Mouse (Mus musculus) hindlimb bud, embryonic 11.5 days (tissue): ENCODE data around the gene Pemt.
A peak's percentile ranks its signal among the peaks of the same experiment; 100 is the strongest.

Source experiments
- DNase-seq: peaks from one replicate; pipeline ENCODE4 v3.0.0-alpha.2; 2012; ENCODE audit warnings: low read depth, low spot score; ENCODE audit errors: extremely low spot score

The Pemt gene

DNA sequence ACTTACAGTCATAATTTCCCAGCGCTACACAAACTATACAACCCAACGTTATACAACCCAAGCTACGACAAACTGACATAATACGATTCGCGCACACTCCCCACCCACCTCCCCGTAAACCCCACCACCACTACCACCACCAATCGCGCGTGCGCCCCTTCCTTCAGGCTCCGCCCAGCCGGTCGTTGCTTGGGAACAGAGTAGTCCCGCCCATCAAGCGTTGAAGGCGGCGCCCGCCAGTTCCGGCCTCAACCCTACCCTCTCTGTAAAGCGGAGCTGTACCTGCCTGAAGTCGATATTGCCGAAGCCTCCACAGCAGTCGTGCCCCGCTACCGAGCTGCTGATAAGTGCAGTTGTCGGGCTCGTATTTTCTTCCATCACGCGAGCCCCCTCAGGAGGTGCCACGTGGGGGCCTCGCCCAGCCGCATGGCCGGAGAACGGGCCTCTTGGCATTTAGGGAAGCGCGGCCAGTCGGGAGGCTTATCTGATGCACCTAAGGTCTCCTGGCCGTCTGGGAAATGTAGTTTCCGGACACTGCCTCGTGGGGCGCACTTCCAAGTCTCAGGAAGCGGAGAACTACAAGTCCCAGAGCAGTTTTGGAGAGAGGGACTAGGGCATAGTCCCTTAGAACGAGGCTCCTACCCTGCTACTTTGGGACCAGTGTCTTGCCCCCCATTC, at the start of gene Pemt:
Gene Pemt, minus strand, starts transcription at position 432 of the 678 bp plus-strand sequence.
- peak; percentile 93 for DNase-seq

- DNase-seq = no peak
These were observed 48.9 kb upstream of the Pemt start for GRCm38 (mm10) chr11:60094909-60095810.

DNA sequence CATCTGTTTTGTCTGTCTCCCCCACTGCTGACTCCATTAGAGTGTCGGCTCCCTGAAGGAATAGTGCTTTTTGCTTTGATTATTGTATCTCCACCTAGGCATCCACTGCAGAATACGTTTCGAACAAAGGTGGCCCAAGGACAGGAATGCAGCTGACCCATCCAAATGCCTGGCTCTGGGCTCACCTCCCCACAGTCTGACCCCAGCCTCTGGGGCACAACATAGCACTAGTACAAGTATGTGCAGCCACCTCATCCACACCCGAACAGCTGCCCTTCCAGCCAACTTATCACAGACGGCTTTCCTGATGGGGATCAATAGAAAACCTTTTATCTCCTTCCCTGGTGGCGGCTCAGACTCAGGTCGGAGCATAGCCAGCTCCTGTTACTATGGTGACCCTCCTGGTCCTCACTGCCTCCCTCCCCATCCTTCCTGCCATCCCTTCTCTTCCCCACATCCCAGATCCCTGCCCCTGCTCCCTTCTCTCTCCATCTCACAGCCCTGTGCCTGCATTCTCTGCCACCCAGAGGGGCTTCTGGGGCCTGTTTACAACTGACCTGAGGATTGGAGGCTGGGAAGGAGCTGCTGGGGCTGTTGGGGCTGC, 47.8 kb upstream of the Pemt start:
- no peak for DNase-seq

GRCm38 (mm10) chr11:60093227-60093626, 46.9 kb upstream of the Pemt start:
- DNase-seq = no peak

GRCm38 (mm10) chr11:60091422-60091761, 45.1 kb upstream of the Pemt start:
- no peak for DNase-seq

- DNase-seq = no peak
These were observed 44.6 kb upstream of the Pemt start for GRCm38 (mm10) chr11:60090696-60091421.

DNA sequence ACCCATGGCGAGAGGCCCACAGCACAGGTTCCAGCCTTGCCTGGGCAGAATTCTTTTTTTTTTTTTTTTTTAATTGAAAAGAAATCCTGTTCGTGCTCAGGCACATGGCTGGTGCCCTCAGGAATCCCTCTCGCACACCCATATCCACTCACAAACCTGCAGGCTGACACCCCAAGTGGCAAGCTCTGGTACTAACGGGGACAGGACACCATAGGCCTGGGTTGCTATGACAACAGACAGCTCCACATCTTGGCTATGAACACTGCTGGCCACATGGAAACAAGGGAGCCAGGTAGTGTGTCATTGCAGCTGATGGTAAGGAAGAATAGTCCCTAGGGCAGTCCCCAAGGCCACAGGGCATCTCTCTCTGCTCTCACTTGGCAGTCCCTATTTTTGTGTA, 42.7 kb upstream of the Pemt start:
- DNase-seq = no peak

GRCm38 (mm10) chr11:60086676-60087075, 40.4 kb upstream of the Pemt start:
- no peak for DNase-seq

DNA sequence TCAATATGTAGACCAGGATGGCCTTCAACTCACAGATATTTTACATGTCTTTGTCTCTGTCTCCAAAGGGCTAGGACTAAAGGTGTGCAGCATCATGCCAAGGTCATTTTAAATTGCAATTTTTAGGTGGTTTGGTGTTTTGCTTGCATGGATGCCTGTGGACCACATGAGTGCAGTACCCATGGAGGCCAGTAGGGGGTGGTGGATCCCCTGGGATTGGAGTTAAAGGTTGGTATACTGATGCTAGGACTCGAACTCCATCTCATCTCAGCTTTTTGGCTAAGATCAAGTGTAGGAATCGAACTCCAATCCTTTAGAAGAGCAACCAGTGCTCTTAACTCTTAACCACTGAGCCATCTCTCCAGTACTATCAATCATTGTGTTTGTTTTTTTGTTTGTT, 38.3 kb upstream of the Pemt start:
- DNase-seq = no peak

DNA sequence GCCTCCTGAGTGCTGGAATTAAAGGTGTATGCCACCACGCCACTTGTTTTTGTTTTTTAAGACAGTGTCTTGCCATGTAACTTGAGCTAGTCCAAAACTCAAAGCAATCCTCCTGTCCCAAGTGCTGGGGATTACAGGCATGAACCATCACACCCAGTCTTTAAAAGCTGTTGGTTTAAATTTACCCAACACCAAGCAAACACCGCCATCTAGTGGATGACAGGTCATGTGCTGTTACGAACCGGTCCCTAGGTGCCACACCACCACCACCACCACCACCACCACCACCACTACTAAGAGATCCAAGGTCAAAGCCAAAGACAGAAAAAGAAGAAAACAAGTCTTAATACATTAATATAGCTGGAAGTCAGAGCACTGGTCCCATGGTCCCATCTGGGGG, 30.5 kb upstream of the Pemt start:
- DNase-seq = peak; percentile 53

DNA sequence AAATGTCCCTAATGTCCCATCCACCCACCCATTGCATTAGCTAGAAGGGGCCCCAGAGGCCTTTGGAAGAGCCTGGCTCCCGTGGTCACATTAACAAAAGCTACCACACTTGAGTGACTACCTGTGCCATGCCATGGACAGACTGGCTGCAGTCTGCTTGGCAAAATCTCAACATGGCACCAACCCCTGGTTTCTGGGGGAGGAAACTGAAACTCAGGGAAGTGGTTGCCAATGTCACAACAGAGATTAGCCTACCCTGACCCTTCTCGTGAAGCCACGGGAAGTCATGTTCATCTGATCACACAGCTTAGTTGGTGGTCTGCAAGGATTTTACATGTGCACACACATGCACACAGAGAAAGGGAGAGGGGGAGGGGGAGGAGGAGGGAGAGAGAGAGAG, 29.9 kb upstream of the Pemt start:
- DNase-seq = no peak

DNA sequence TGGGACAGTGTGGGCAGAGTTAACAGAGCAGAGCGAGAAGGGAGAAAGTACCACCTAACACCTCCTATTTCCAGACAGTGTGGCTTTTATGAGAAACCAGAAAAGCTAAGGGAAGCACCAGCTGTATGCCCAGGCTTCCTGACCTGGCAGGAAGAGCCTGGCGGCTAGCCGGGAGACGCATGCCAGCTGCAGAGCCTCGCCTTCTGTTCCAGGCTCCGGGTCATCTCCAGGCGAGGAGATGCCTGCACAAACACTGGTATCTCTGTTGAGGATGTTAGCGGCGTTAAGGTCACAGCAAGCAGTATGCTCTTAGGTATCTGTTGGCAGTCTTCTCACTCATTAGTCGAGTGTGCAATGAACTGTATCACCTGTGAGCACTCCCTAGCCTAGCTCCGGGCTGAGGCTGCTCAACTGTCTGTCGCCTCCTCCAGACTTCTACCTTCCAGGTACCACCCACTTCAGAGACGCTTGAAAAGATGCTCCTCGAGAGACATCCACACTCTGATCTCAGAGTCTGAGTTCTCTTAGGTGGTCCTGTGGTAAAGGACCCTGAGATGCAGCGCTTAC, 27.7 kb upstream of the Pemt start:
- DNase-seq = no peak

GRCm38 (mm10) chr11:60073121-60073520, 26.8 kb upstream of the Pemt start:
- no peak for DNase-seq

DNA sequence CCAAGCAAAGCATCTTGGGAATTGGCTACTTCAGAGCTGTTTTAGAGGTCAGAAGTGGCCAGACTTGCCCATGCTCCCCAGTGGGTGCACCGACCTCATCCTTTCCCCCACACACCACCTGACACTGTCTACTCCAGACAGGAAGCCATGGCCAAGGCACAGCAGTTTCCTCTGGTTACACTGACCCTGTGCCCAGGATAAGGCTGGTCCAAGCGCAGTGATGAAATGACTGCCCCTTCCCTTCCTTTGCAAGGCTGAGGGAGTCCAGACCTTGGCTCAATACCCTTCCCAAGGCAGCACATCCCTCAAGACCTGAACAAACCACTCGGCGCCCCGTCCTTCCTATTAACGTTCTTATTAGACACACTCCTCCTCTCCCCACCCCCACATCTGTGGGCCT, 24.9 kb upstream of the Pemt start:
- no peak for DNase-seq

- DNase-seq = no peak
These were observed 24.3 kb upstream of the Pemt start for GRCm38 (mm10) chr11:60070599-60070998.

DNA sequence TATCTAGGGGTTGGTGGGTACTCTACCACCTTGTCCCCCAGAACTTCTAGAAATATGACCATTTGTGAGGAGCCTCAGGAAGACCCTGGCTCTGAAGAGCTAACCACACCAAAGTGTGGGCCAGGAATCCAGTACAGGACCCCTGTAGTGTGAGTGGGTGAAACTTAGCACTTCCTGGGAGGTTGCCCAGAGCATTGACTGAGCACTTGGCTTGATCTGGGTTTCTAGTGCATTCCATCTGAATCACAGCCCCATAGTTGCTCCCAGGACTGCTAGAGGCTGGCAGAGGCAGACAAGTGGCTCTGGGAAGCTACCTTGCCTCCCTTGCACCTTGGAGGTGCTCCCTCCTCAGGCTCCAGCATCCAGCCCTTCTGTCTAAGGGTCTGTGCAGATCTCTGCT, 22.3 kb upstream of the Pemt start:
- no peak for DNase-seq

GRCm38 (mm10) chr11:60067646-60068045, 21.4 kb upstream of the Pemt start:
- no peak for DNase-seq

- DNase-seq = no peak
These were observed 19.0 kb upstream of the Pemt start for GRCm38 (mm10) chr11:60065267-60065666.

DNA sequence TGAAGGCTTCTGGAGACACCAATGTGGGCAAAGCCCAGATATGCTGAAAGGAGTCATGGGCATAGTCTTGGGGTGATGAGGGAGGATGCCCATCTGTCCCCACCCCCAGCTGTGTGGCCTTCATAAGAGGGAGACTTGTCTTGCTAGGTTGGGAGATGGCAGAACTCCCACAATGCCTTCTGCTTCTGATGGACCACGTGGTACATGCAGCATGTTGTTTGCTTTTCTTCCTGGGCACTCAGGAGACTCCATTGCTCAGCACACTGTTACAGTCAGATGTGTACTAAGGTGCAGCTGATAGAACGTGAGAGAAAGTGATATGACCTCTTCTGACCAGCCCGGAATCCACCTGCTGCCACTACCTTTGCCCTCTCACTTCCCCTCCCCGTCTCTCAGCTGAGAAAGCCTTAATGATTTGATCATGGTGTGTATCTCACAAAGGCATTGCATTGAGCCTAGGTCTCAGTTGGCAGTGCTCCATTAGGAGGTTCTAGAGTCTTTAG, 15.3 kb upstream of the Pemt start:
- no peak for DNase-seq

DNA sequence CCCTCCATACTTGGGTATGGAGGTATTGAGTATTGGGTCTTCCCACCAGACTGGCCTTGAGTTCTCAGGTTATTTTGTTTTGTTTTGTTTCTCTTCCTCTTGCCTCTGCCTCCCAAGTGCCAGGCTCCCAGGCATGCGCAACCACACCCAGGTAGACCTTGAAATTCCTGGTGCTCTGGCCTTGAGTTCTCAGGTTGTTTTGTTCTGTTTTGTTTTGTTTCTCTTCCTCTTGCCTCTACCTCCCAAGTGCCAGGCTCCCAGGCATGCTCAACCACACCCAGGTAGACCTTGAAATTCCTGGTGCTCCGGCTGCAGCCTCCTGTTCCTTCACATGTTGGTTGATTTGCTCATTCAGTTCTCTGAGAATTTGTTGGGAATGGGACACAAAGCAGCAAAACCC, 13.7 kb upstream of the Pemt start:
- no peak for DNase-seq

- no peak for DNase-seq
These were observed 12.2 kb upstream of the Pemt start for GRCm38 (mm10) chr11:60058441-60058840.
